Mouse (Mus musculus) T-cell, adult 2 months (primary cell): ENCODE data around the gene Plcd1.
A peak's percentile ranks its signal among the peaks of the same experiment; 100 is the strongest.

ENCODE experiments used
- DNase-seq: peaks from one replicate; pipeline ENCODE4 v3.0.0; 2022; ENCODE audit warnings: low spot score

Gene Plcd1

GRCm38 (mm10) chr9:119090462-119090861 lies 2.8 kb downstream of the Plcd1 start:
- no peak for DNase-seq

- no peak for DNase-seq
Observed at GRCm38 (mm10) chr9:119089437-119089836, 3.9 kb downstream of the Plcd1 start.

- peak; percentile 57 for DNase-seq
Observed at GRCm38 (mm10) chr9:119088148-119088801, 5.0 kb downstream of the Plcd1 start.

GRCm38 (mm10) chr9:119087309-119087708 lies 6.0 kb downstream of the Plcd1 start:
- DNase-seq: no peak

- DNase-seq: no peak
Observed at GRCm38 (mm10) chr9:119086451-119086850, 6.9 kb downstream of the Plcd1 start.

GRCm38 (mm10) chr9:119083966-119084365 lies 9.3 kb downstream of the Plcd1 start:
- no peak for DNase-seq

- DNase-seq: no peak
Observed at GRCm38 (mm10) chr9:119082656-119083430, 10.5 kb downstream of the Plcd1 start.

GRCm38 (mm10) chr9:119082039-119082438 lies 11.3 kb downstream of the Plcd1 start:
- no peak for DNase-seq

GRCm38 (mm10) chr9:119080040-119080675 lies 13.1 kb downstream of the Plcd1 start:
- no peak for DNase-seq

GRCm38 (mm10) chr9:119075685-119076084 lies 17.6 kb downstream of the Plcd1 start:
- no peak for DNase-seq

- no peak for DNase-seq
Observed at GRCm38 (mm10) chr9:119073184-119073895, 20.0 kb downstream of the Plcd1 start.

GRCm38 (mm10) chr9:119071786-119072185 lies 21.5 kb downstream of the Plcd1 start:
- DNase-seq: no peak

- DNase-seq: no peak
Observed at GRCm38 (mm10) chr9:119070173-119070825, 23.0 kb downstream of the Plcd1 start.

- DNase-seq: no peak
Observed at GRCm38 (mm10) chr9:119068266-119068665, 25.0 kb downstream of the Plcd1 start.

- peak; percentile 33 for DNase-seq
Observed at GRCm38 (mm10) chr9:119067601-119068000, 25.7 kb downstream of the Plcd1 start.

GRCm38 (mm10) chr9:119064296-119064695 lies 29.0 kb downstream of the Plcd1 start:
- DNase-seq: no peak

- no peak for DNase-seq
Observed at GRCm38 (mm10) chr9:119063036-119063644, 30.2 kb downstream of the Plcd1 start.

- DNase-seq: no peak
Observed at GRCm38 (mm10) chr9:119060701-119061100, 32.6 kb downstream of the Plcd1 start.

- no peak for DNase-seq
Observed at GRCm38 (mm10) chr9:119058245-119058644, 35.1 kb downstream of the Plcd1 start.

GRCm38 (mm10) chr9:119055336-119055735 lies 38.0 kb downstream of the Plcd1 start:
- no peak for DNase-seq

- DNase-seq: no peak
Observed at GRCm38 (mm10) chr9:119053964-119054576, 39.2 kb downstream of the Plcd1 start.
